Mouse (Mus musculus) activated CD4-positive, CD25-positive, alpha-beta regulatory T cell, adult 4 months (primary cell): ENCODE data around the gene Akap5. TPM values are rescaled to one million over a fixed set of nuclear protein-coding genes. Genes with fewer than 3 reads are reported as not detected.
A peak's percentile ranks its signal among the peaks of the same experiment; 100 is the strongest.

Source experiments
- ATAC-seq: one replicate; pipeline ENCODE4 v1.8.0; 2017
- polyA plus RNA-seq, 2 experiments: library from polyadenylated mRNA; unstranded; fragments of 100-300 nt; shearing (Covaris generic); gene quantifications; one replicate each; pipeline ENCODE4 v1.2.1; 2017

The Akap5 gene
- polyA plus RNA-seq, 2 experiments from 2014 or later, result 1.3 to 2.2 TPM

- no peak for ATAC-seq
Observed at GRCm38 (mm10) chr12:76311227-76311626, 13.5 kb upstream of the Akap5 start.

GRCm38 (mm10) chr12:76311951-76312350 lies 12.7 kb upstream of the Akap5 start:
- ATAC-seq, result no peak

- no peak for ATAC-seq
Observed at GRCm38 (mm10) chr12:76318282-76319212, 6.1 kb upstream of the Akap5 start.

GRCm38 (mm10) chr12:76326437-76327220 lies 1.9 kb downstream of the Akap5 start:
- ATAC-seq, result no peak

- ATAC-seq, result no peak
Observed at GRCm38 (mm10) chr12:76328567-76329354, 4.1 kb downstream of the Akap5 start.

GRCm38 (mm10) chr12:76333688-76334087 lies 9.0 kb downstream of the Akap5 start:
- ATAC-seq, result no peak

- ATAC-seq, result no peak
Observed at GRCm38 (mm10) chr12:76335641-76336040, 10.9 kb downstream of the Akap5 start.

GRCm38 (mm10) chr12:76336111-76336965 lies 11.6 kb downstream of the Akap5 start:
- no peak for ATAC-seq

- ATAC-seq, result peak; percentile 21
Observed at GRCm38 (mm10) chr12:76341080-76341479, 16.4 kb downstream of the Akap5 start.

- ATAC-seq, result peak; percentile 85
Observed at GRCm38 (mm10) chr12:76345759-76346455, 21.2 kb downstream of the Akap5 start.

- no peak for ATAC-seq
Observed at GRCm38 (mm10) chr12:76349680-76350220, 25.1 kb downstream of the Akap5 start.

- ATAC-seq, result no peak
Observed at GRCm38 (mm10) chr12:76360868-76361267, 36.2 kb downstream of the Akap5 start.

GRCm38 (mm10) chr12:76361405-76362302 lies 37.0 kb downstream of the Akap5 start:
- peak; percentile 58 for ATAC-seq

GRCm38 (mm10) chr12:76362303-76362676 lies 37.6 kb downstream of the Akap5 start:
- ATAC-seq, result peak; percentile 67

- no peak for ATAC-seq
Observed at GRCm38 (mm10) chr12:76366276-76366675, 41.6 kb downstream of the Akap5 start.

GRCm38 (mm10) chr12:76367096-76367995 lies 42.7 kb downstream of the Akap5 start:
- peak; percentile 25 for ATAC-seq

GRCm38 (mm10) chr12:76368201-76368789 lies 43.6 kb downstream of the Akap5 start:
- no peak for ATAC-seq

- ATAC-seq, result no peak
Observed at GRCm38 (mm10) chr12:76368790-76369205, 44.1 kb downstream of the Akap5 start.
